Mouse (Mus musculus) kidney, adult 2 months (tissue): Measurements from ENCODE around the gene Ostm1.

ENCODE experiments used
- CTCF ChIP-seq: fragments of 200-500 bp; conservative IDR thresholded peaks from 2 replicates; pipeline ENCODE4 v1.5.1; 2011; ENCODE audit warnings: low read depth, mild to moderate bottlenecking, control low read depth, low read length, moderate library complexity, mixed read lengths; ENCODE audit not compliant: insufficient read depth, insufficient read length
- POLR2A ChIP-seq: fragments of 200-500 bp; IDR thresholded peaks from one replicate; pipeline ENCODE4 v1.6.1; 2011; ENCODE audit warnings: low read depth, low read length, control low read depth

DNA sequence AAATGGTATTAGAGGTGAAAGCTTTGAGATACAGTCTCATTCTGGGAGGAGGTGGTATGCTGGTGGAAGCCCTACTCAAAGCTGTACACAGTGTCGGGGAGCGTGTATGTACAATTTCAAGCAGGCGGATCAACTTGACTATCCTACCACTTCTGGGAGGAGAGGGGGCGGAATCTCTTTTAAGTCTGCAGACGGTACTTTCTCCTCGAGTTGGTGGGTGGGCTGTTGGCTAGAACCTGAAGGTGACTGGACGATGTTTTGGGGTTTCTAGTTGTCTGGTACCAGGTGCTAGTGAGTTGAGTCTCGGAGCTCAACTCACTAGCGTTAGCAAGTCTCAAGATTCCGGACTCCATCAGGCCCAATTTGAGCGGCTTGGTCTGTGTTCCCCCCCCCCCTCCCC, 51.4 kb downstream of the Ostm1 start:
- no peak for TF ChIP-seq CTCF
- no peak for TF ChIP-seq POLR2A
